Mouse (Mus musculus) stomach, postnatal 0 days (tissue): Measurements from ENCODE around the gene Catsperg1. TPM values are rescaled to one million over a fixed set of nuclear protein-coding genes. Genes with fewer than 3 reads are reported as not detected.

Experiments
- ATAC-seq: fragments of 200-750 bp; cut with Nextera tagmentation; 2 replicates; pipeline ENCODE4 v1.8.0; 2017; ENCODE audit not compliant: low FRiP score, low TSS enrichment
- DNase-seq: peaks from one replicate; pipeline ENCODE4 v3.0.0-alpha.2; 2016; ENCODE audit warnings: low spot score
- H3K27ac ChIP-seq: fragments of 300-500 bp; sonication (generic); replicated peaks from 2 replicates; pipeline ENCODE4 v1.5.1; 2014; ENCODE audit warnings: mild to moderate bottlenecking, control low read depth
- H3K27me3 ChIP-seq: fragments of 300-500 bp; sonication (generic); 2 replicates; pipeline ENCODE4 v1.6.1; 2014; ENCODE audit warnings: low read length; ENCODE audit not compliant: control insufficient read depth, insufficient read depth
- H3K36me3 ChIP-seq: fragments of 300-500 bp; sonication (generic); 2 replicates; pipeline ENCODE4 v1.6.1; 2014; ENCODE audit warnings: low read length, mixed read lengths; ENCODE audit not compliant: control insufficient read depth, insufficient read depth
- H3K4me1 ChIP-seq: fragments of 300-500 bp; sonication (generic); replicated peaks from 2 replicates; pipeline ENCODE4 v1.6.1; 2014; ENCODE audit warnings: antibody characterized with exemption; ENCODE audit not compliant: control insufficient read depth, insufficient read depth
- H3K4me2 ChIP-seq: fragments of 300-500 bp; sonication (generic); replicated peaks from 2 replicates; pipeline ENCODE4 v1.6.1; 2014; ENCODE audit warnings: low read depth, mild to moderate bottlenecking, control low read depth, moderate library complexity
- H3K4me3 ChIP-seq: fragments of 300-500 bp; sonication (generic); 2 replicates; pipeline ENCODE4 v1.5.1; 2014; ENCODE audit warnings: low read depth, low read length, control low read depth
- H3K9ac ChIP-seq: fragments of 300-500 bp; sonication (generic); 2 replicates; pipeline ENCODE4 v1.6.1; 2014; ENCODE audit warnings: mild to moderate bottlenecking, low read length, control low read depth, mixed read lengths
- H3K9me3 ChIP-seq: fragments of 300-500 bp; sonication (generic); 2 replicates; pipeline ENCODE4 v1.6.1; 2016; ENCODE audit warnings: low read length; ENCODE audit not compliant: control insufficient read depth
- CTCF ChIP-seq: IDR thresholded peaks from 2 replicates; pipeline ENCODE4 v1.5.1; 2016; ENCODE audit warnings: antibody characterized with exemption, low read depth, mild to moderate bottlenecking, moderate library complexity
- EP300 ChIP-seq: optimal IDR thresholded peaks from 2 replicates; pipeline ENCODE3; 2016; ENCODE audit warnings: antibody characterized with exemption
- WGBS: fragments of 180-500 bp; shearing (Covaris S2); extraction: QIAGEN DNeasy Blood & Tissue Kit; methylation state at CpG from one replicate; pipeline ENCODE4 v1.1.7; 2014; 5-methylcytosine and 5-hydroxymethylcytosine counted together
- polyA plus RNA-seq: library from polyadenylated mRNA; unstranded; fragments of >200 nt; fragmentation: Nextera tagmentation; extraction: Ambion mirVana; gene quantifications from 2 replicates; pipeline ENCODE4 v1.2.1, GENCODE M21; 2015

The Catsperg1 gene
- polyA plus RNA-seq, 1 experiment from 2014 or later, result 0.29 TPM

- TF ChIP-seq CTCF (no peak), EP300 (no peak)
- 3% methylated on average over 3 of the region's 4 CpGs for WGBS
- Histone ChIP-seq H3K9ac (no peak overlapping the region), H3K36me3 (no peaks in the 10 kb centered on the region), H3K9me3 (no peaks in the 10 kb centered on the region), H3K27ac (no peak overlapping the region), H3K27me3 (no peaks in the 10 kb centered on the region), H3K4me3 (no peak overlapping the region), H3K4me1 (no peaks in the 10 kb centered on the region), H3K4me2 (no peak overlapping the region)
- ATAC-seq, result no peak
- no peak for DNase-seq
Measured at GRCm38 (mm10) chr7:29134230-29134629, 79.6 kb downstream of the Catsperg1 start.

Other genes starting within 250 kb of the Catsperg1 start
- gene Eif3k, start 232.2 kb downstream of the Catsperg1 start, polyA plus RNA-seq, result 294 and 295 TPM in 2 replicates
- gene Map4k1, start 232.0 kb downstream of the Catsperg1 start, polyA plus RNA-seq, result 3.0 and 3.6 TPM in 2 replicates
- gene Ryr1, start 88.9 kb downstream of the Catsperg1 start, polyA plus RNA-seq, result 0.10 and 0.11 TPM in 2 replicates
- gene Rasgrp4, start 79.2 kb downstream of the Catsperg1 start, polyA plus RNA-seq, result 0.15 and 0.35 TPM in 2 replicates
- 32.8 and 38.8 TPM in 2 replicates for gene Fam98c, start 57.8 kb downstream of the Catsperg1 start, polyA plus RNA-seq
- gene Ggn, start 43.8 kb downstream of the Catsperg1 start, polyA plus RNA-seq, result 0.29 and 0.46 TPM in 2 replicates
- 0.95 and 1.0 TPM in 2 replicates for gene Spred3, start 43.6 kb downstream of the Catsperg1 start, polyA plus RNA-seq
- 262 and 269 TPM in 2 replicates for gene Psmd8, start 33.3 kb downstream of the Catsperg1 start, polyA plus RNA-seq
- gene Kcnk6, start 18.5 kb upstream of the Catsperg1 start, polyA plus RNA-seq, result 2.4 and 3.0 TPM in 2 replicates
- 62.8 and 74.1 TPM in 2 replicates for gene Yif1b, start 24.3 kb upstream of the Catsperg1 start, polyA plus RNA-seq
- 192 and 201 TPM in 2 replicates for gene 2200002D01Rik, start 34.4 kb upstream of the Catsperg1 start, polyA plus RNA-seq
- gene Spint2, start 67.9 kb upstream of the Catsperg1 start, polyA plus RNA-seq, result 638 and 692 TPM in 2 replicates
- gene Ppp1r14a, start 75.3 kb upstream of the Catsperg1 start, polyA plus RNA-seq, result 53.3 and 64.8 TPM in 2 replicates
- 1.9 TPM in 2 replicates for gene Dpf1, start 89.9 kb upstream of the Catsperg1 start, polyA plus RNA-seq